Mouse (Mus musculus) E14TG2a.4 (cell line): ENCODE measurements around the gene Ace2.

Source experiments
- CTCF ChIP-seq: conservative IDR thresholded peaks from 2 replicates; pipeline ENCODE4 v1.5.1; 2014; ENCODE audit warnings: low read length
- NANOG ChIP-seq: IDR thresholded peaks from 2 replicates; pipeline ENCODE4 v1.6.1; 2014; ENCODE audit warnings: borderline replicate concordance, low read length, mixed read lengths

GRCm38 (mm10) chrX:164183844-164184243 lies 44.7 kb downstream of the Ace2 start:
- TF ChIP-seq CTCF (peak; percentile 22; the same call in 1 of the 2 replicates), NANOG (no peak)
